Mouse (Mus musculus): ENCODE data around the gene Gmpr2.

Gmpr2 gene

GRCm38 (mm10) chr14:55681160-55682117, 9.7 kb downstream of the Gmpr2 start, which contains the start of gene Tinf2:
TSS of gene Tinf2 (minus strand) at chr14:55681820.
- peak; percentile 97 for DNase-seq

- DNase-seq: no peak
Measured at GRCm38 (mm10) chr14:55682118-55682493, 10.4 kb downstream of the Gmpr2 start.

GRCm38 (mm10) chr14:55689433-55689832, 17.7 kb downstream of the Gmpr2 start:
- no peak for DNase-seq

GRCm38 (mm10) chr14:55697226-55697625, 25.5 kb downstream of the Gmpr2 start:
- no peak for DNase-seq

- DNase-seq: no peak
Measured at GRCm38 (mm10) chr14:55701131-55701530, 29.4 kb downstream of the Gmpr2 start.

GRCm38 (mm10) chr14:55702761-55703160, 31.0 kb downstream of the Gmpr2 start:
- no peak for DNase-seq

- no peak for DNase-seq
Measured at GRCm38 (mm10) chr14:55706051-55706600, 34.4 kb downstream of the Gmpr2 start.

- no peak for DNase-seq
Measured at GRCm38 (mm10) chr14:55707397-55707796, 35.7 kb downstream of the Gmpr2 start.

GRCm38 (mm10) chr14:55709509-55709908, 37.8 kb downstream of the Gmpr2 start:
- DNase-seq: no peak

GRCm38 (mm10) chr14:55711786-55712185, 40.0 kb downstream of the Gmpr2 start:
- DNase-seq: no peak

- DNase-seq: no peak
Measured at GRCm38 (mm10) chr14:55713007-55713728, 41.4 kb downstream of the Gmpr2 start.

- DNase-seq: no peak
Measured at GRCm38 (mm10) chr14:55713729-55714122, 42.0 kb downstream of the Gmpr2 start, which contains the start of gene Tgm1. TSS of gene Tgm1 (minus strand) at chr14:55713926.

GRCm38 (mm10) chr14:55714893-55715292, 43.2 kb downstream of the Gmpr2 start:
- DNase-seq: no peak

- no peak for DNase-seq
Measured at GRCm38 (mm10) chr14:55716271-55716670, 44.5 kb downstream of the Gmpr2 start.

- no peak for DNase-seq
Measured at GRCm38 (mm10) chr14:55716884-55717283, 45.1 kb downstream of the Gmpr2 start.

- no peak for DNase-seq
Measured at GRCm38 (mm10) chr14:55719737-55720136, 48.0 kb downstream of the Gmpr2 start.

GRCm38 (mm10) chr14:55720666-55721065, 48.9 kb downstream of the Gmpr2 start:
- no peak for DNase-seq

GRCm38 (mm10) chr14:55721076-55721475, 49.3 kb downstream of the Gmpr2 start:
- DNase-seq: no peak

- peak; percentile 93 for DNase-seq
Measured at GRCm38 (mm10) chr14:55721700-55722437, 50.1 kb downstream of the Gmpr2 start, which contains the start of gene Rabggta. TSS of gene Rabggta (minus strand) at chr14:55722263.

- DNase-seq: no peak
Measured at GRCm38 (mm10) chr14:55722438-55722945, 50.8 kb downstream of the Gmpr2 start.

- DNase-seq: no peak
Measured at GRCm38 (mm10) chr14:55723433-55723832, 51.7 kb downstream of the Gmpr2 start.

GRCm38 (mm10) chr14:55724411-55724871, 52.7 kb downstream of the Gmpr2 start:
- no peak for DNase-seq

Data from right cerebral cortex, adult 18-20 months (tissue).